Mouse (Mus musculus): Measurements from ENCODE around the gene 6030452D12Rik. TPM values are rescaled to one million over a fixed set of nuclear protein-coding genes. Genes with fewer than 3 reads are reported as not detected.
A peak's percentile ranks its signal among the peaks of the same experiment; 100 is the strongest.

6030452D12Rik gene
- polyA plus RNA-seq, 1 experiment from 2014 or later, result not detected

DNA sequence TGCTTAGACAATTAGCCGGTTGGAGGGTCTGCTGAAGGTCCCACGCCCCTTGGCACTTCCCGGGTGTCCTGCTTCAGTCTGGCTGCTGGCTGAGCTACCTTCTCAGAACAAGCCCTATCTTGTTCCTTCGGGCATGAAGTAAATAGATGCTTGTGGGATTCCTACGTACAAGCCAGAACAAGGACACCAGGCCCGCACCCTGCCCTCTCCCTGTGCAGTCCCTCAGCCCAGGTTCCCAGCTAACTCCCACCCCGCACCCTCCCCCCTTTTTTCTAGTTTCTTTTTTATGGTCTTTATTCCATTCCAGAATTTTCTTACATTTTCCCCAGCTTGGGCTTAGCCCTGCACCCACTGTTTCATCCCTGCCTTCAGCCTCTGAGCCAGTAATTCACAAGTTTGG, 20.3 kb downstream of the 6030452D12Rik start:
- ATAC-seq (replicated peaks; ENCODE audit: insufficient number of reproducible peaks, low FRiP score, low TSS enrichment, low read depth) (no peak), DNase-seq (ENCODE audit: low spot score) (no peak)
- no peaks in the 10 kb centered on the region for H3K36me3 ChIP-seq (replicated peaks; ENCODE audit: control insufficient read depth, insufficient read depth, low read depth, low read length)
- no peaks in the 10 kb centered on the region for H3K27me3 ChIP-seq (ENCODE audit: control insufficient read depth, insufficient read depth, low read length)
- H3K27ac ChIP-seq (replicated peaks; ENCODE audit: low read depth, low read length), result no peak overlapping the region
- 77% methylated on average over 7 of the region's 7 CpGs for WGBS
- no peak overlapping the region for H3K4me3 ChIP-seq (ENCODE audit: low read depth, low read length)
- no peak overlapping the region for H3K4me2 ChIP-seq (ENCODE audit: low read depth, low read length)
- H3K4me1 ChIP-seq (ENCODE audit: control insufficient read depth, insufficient read depth, low read length), result no peaks in the 10 kb centered on the region
- no peaks in the 10 kb centered on the region for H3K9me3 ChIP-seq (replicated peaks; ENCODE audit: control insufficient read depth, low read length)
- H3K9ac ChIP-seq (replicated peaks; ENCODE audit: low read length), result no peak overlapping the region

DNA sequence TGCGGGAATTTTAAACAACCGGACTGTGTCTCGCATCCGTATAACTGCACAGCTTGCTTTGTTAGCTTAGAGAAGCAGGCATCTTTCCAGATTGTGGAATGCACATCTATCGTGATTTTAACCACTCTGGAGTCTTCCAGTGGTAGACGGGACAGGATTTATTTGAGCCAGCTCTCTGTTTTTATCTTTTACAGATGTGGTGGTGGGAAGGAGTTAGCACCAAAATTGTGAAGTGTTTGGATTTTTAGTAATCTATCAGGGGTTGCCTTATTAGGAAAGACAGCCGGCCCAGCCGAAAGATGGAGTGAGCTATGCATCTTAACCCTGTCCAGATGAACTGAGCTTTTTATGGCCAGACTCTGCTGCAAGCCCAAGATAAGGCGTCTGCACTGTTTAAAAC, 21.5 kb downstream of the 6030452D12Rik start:
- Histone ChIP-seq H3K36me3 (replicated peaks; ENCODE audit: control insufficient read depth, insufficient read depth, low read depth, low read length) (no peaks in the 10 kb centered on the region), H3K4me2 (ENCODE audit: low read depth, low read length) (no peak overlapping the region), H3K4me1 (ENCODE audit: control insufficient read depth, insufficient read depth, low read length) (no peaks in the 10 kb centered on the region), H3K27ac (replicated peaks; ENCODE audit: low read depth, low read length) (no peak overlapping the region), H3K9me3 (replicated peaks; ENCODE audit: control insufficient read depth, low read length) (no peaks in the 10 kb centered on the region), H3K9ac (replicated peaks; ENCODE audit: low read length) (no peak overlapping the region), H3K27me3 (ENCODE audit: control insufficient read depth, insufficient read depth, low read length) (no peaks in the 10 kb centered on the region), H3K4me3 (ENCODE audit: low read depth, low read length) (no peak overlapping the region)
- no peak for DNase-seq (ENCODE audit: low spot score)
- 62% methylated on average over 9 of the region's 9 CpGs for WGBS
- no peak for ATAC-seq (replicated peaks; ENCODE audit: insufficient number of reproducible peaks, low FRiP score, low TSS enrichment, low read depth)

- 48% methylated on average over 6 of the region's 6 CpGs for WGBS
- no peaks in the 10 kb centered on the region for H3K4me1 ChIP-seq (ENCODE audit: control insufficient read depth, insufficient read depth, low read length)
- no peaks in the 10 kb centered on the region for H3K27me3 ChIP-seq (ENCODE audit: control insufficient read depth, insufficient read depth, low read length)
- H3K9ac ChIP-seq (replicated peaks; ENCODE audit: low read length), result no peak overlapping the region
- H3K4me3 ChIP-seq (ENCODE audit: low read depth, low read length), result no peak overlapping the region
- H3K4me2 ChIP-seq (ENCODE audit: low read depth, low read length), result no peak overlapping the region
- no peak overlapping the region for H3K27ac ChIP-seq (replicated peaks; ENCODE audit: low read depth, low read length)
- DNase-seq (ENCODE audit: low spot score) (no peak), ATAC-seq (replicated peaks; ENCODE audit: insufficient number of reproducible peaks, low FRiP score, low TSS enrichment, low read depth) (no peak)
- no peaks in the 10 kb centered on the region for H3K36me3 ChIP-seq (replicated peaks; ENCODE audit: control insufficient read depth, insufficient read depth, low read depth, low read length)
- H3K9me3 ChIP-seq (replicated peaks; ENCODE audit: control insufficient read depth, low read length), result no peaks in the 10 kb centered on the region
Measured at GRCm38 (mm10) chr8:106526725-106527124, 26.4 kb downstream of the 6030452D12Rik start.

GRCm38 (mm10) chr8:106527241-106528036, 27.1 kb downstream of the 6030452D12Rik start:
- no peak overlapping the region for H3K27ac ChIP-seq (replicated peaks; ENCODE audit: low read depth, low read length)
- no peak overlapping the region for H3K4me3 ChIP-seq (ENCODE audit: low read depth, low read length)
- DNase-seq (ENCODE audit: low spot score), result no peak
- H3K4me1 ChIP-seq (ENCODE audit: control insufficient read depth, insufficient read depth, low read length), result no peaks in the 10 kb centered on the region
- no peaks in the 10 kb centered on the region for H3K36me3 ChIP-seq (replicated peaks; ENCODE audit: control insufficient read depth, insufficient read depth, low read depth, low read length)
- no peak overlapping the region for H3K9ac ChIP-seq (replicated peaks; ENCODE audit: low read length)
- no peaks in the 10 kb centered on the region for H3K9me3 ChIP-seq (replicated peaks; ENCODE audit: control insufficient read depth, low read length)
- WGBS, result 85% methylated on average over 9 of the region's 9 CpGs
- ATAC-seq (replicated peaks; ENCODE audit: insufficient number of reproducible peaks, low FRiP score, low TSS enrichment, low read depth), result no peak
- H3K27me3 ChIP-seq (ENCODE audit: control insufficient read depth, insufficient read depth, low read length), result no peaks in the 10 kb centered on the region
- H3K4me2 ChIP-seq (ENCODE audit: low read depth, low read length), result no peak overlapping the region

DNA sequence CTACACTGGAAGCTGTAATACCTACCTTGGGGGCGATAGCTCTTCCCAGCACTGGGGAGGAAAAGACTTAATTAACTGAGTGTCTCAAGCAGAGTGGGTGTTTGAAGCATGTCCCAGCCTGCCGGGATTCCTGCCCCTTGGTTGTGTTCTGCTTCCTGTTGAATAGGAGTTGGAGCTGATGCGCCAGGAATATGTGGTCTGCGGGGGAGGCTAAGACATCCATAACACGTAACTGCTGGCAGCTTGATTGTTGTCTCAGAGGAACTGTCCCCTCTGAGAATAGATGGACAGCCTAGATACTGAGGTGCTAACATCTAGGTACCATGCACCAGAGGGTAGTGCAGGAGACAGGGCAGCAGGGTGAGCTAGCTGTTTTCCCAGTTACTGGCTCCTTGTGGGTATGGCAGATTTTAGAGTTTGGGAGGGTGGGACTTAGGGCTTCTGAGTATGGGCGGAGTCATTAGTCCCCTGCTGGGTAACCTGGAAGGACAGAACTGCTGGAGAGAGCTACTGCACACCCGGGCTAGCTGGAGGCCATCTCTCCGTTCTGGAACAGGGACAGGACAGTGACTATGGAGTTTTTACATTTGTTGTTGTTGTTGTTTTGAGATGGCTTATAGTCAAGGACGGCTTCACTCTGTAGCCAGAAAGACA, 28.4 kb downstream of the 6030452D12Rik start:
- Histone ChIP-seq H3K4me2 (ENCODE audit: low read depth, low read length) (no peak overlapping the region), H3K27ac (replicated peaks; ENCODE audit: low read depth, low read length) (no peak overlapping the region), H3K9ac (replicated peaks; ENCODE audit: low read length) (no peak overlapping the region), H3K27me3 (ENCODE audit: control insufficient read depth, insufficient read depth, low read length) (no peaks in the 10 kb centered on the region), H3K36me3 (replicated peaks; ENCODE audit: control insufficient read depth, insufficient read depth, low read depth, low read length) (no peaks in the 10 kb centered on the region), H3K4me1 (ENCODE audit: control insufficient read depth, insufficient read depth, low read length) (no peaks in the 10 kb centered on the region), H3K4me3 (ENCODE audit: low read depth, low read length) (no peak overlapping the region), H3K9me3 (replicated peaks; ENCODE audit: control insufficient read depth, low read length) (no peaks in the 10 kb centered on the region)
- WGBS, result 83% methylated on average over 9 of the region's 9 CpGs
- ATAC-seq (replicated peaks; ENCODE audit: insufficient number of reproducible peaks, low FRiP score, low TSS enrichment, low read depth) (no peak), DNase-seq (ENCODE audit: low spot score) (no peak)

DNA sequence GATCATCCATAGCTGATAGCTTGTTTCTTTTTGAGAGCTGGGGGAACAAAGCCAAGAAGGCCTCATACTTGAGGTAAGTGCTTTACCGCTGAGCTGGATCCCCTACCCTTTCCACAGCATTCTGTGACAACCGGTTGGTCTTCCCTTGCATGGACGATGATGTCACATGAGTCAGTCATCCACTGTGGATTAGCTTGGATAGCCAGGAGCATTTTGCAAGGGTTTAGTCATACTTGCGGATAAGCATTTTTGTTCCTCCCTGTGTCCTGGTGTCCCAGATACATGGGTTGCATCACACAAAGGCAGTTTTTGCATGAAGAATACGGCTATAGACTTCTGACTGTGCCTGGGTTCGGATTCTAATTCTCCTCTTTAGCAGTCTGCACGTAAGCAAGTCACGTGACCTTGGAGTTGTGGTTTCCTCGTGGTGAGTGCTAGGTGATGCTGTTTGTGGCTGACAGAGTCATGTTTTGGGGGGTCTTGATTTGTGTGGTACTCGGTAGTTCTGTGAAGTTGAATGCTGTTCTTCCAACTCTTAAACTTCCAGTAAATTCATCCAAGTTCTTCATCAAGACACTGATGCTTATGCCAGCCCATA, 29.7 kb downstream of the 6030452D12Rik start:
- no peaks in the 10 kb centered on the region for H3K9me3 ChIP-seq (replicated peaks; ENCODE audit: control insufficient read depth, low read length)
- no peak overlapping the region for H3K9ac ChIP-seq (replicated peaks; ENCODE audit: low read length)
- H3K27me3 ChIP-seq (ENCODE audit: control insufficient read depth, insufficient read depth, low read length), result no peaks in the 10 kb centered on the region
- no peaks in the 10 kb centered on the region for H3K4me1 ChIP-seq (ENCODE audit: control insufficient read depth, insufficient read depth, low read length)
- H3K4me2 ChIP-seq (ENCODE audit: low read depth, low read length), result no peak overlapping the region
- H3K36me3 ChIP-seq (replicated peaks; ENCODE audit: control insufficient read depth, insufficient read depth, low read depth, low read length), result no peaks in the 10 kb centered on the region
- no peak overlapping the region for H3K27ac ChIP-seq (replicated peaks; ENCODE audit: low read depth, low read length)
- 94% methylated on average over 10 of the region's 10 CpGs for WGBS
- no peak overlapping the region for H3K4me3 ChIP-seq (ENCODE audit: low read depth, low read length)
- DNase-seq (ENCODE audit: low spot score) (no peak), ATAC-seq (replicated peaks; ENCODE audit: insufficient number of reproducible peaks, low FRiP score, low TSS enrichment, low read depth) (no peak)

DNA sequence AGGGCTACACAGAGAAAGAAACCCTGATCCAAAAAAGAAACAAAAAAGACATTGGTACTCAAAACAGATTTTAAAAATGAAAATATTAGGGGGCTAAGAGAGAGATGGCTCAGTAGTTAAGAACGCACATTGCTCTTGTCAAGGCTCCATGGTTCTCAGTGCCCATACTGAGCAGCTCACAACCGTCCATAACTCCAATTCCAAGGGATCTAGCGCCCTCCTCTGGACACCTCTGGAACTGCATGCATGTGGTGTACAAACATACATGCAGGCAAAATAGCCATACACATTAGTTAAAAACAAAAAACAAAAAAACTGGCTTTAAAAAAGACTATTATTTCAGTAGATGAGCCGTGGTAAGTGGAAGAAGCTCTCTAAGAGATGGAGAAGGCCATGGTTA, 30.2 kb downstream of the 6030452D12Rik start:
- H3K9me3 ChIP-seq (replicated peaks; ENCODE audit: control insufficient read depth, low read length), result no peaks in the 10 kb centered on the region
- 75% methylated on average over 4 of the region's 4 CpGs for WGBS
- H3K9ac ChIP-seq (replicated peaks; ENCODE audit: low read length), result no peak overlapping the region
- no peaks in the 10 kb centered on the region for H3K27me3 ChIP-seq (ENCODE audit: control insufficient read depth, insufficient read depth, low read length)
- H3K27ac ChIP-seq (replicated peaks; ENCODE audit: low read depth, low read length), result no peak overlapping the region
- no peaks in the 10 kb centered on the region for H3K36me3 ChIP-seq (replicated peaks; ENCODE audit: control insufficient read depth, insufficient read depth, low read depth, low read length)
- no peak overlapping the region for H3K4me3 ChIP-seq (ENCODE audit: low read depth, low read length)
- ATAC-seq (replicated peaks; ENCODE audit: insufficient number of reproducible peaks, low FRiP score, low TSS enrichment, low read depth) (no peak), DNase-seq (ENCODE audit: low spot score) (peak; percentile 29)
- H3K4me1 ChIP-seq (ENCODE audit: control insufficient read depth, insufficient read depth, low read length), result no peaks in the 10 kb centered on the region
- H3K4me2 ChIP-seq (ENCODE audit: low read depth, low read length), result no peak overlapping the region

DNA sequence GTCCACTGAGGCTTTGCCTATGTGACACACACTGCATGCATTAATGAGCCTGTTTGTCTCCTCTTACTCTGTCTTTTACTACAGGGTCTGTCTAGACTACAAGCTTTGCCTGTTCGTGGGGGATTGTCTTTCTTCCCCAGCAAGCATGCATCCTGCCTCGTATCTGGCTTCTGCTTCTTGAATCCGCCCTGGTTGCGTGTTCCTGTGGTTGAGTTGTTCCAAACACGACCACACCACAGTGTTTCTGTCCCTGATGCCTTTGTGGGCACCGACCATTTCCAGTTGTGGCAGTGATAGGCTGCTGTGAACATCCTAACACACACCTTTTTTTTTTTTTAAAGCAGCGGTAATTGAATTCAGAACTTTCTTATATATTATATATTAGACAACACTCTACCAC, 33.4 kb downstream of the 6030452D12Rik start:
- Histone ChIP-seq H3K9me3 (replicated peaks; ENCODE audit: control insufficient read depth, low read length) (no peaks in the 10 kb centered on the region), H3K4me3 (ENCODE audit: low read depth, low read length) (no peak overlapping the region), H3K4me2 (ENCODE audit: low read depth, low read length) (no peak overlapping the region), H3K27ac (replicated peaks; ENCODE audit: low read depth, low read length) (no peak overlapping the region), H3K9ac (replicated peaks; ENCODE audit: low read length) (no peak overlapping the region), H3K4me1 (ENCODE audit: control insufficient read depth, insufficient read depth, low read length) (no peaks in the 10 kb centered on the region), H3K36me3 (replicated peaks; ENCODE audit: control insufficient read depth, insufficient read depth, low read depth, low read length) (no peaks in the 10 kb centered on the region), H3K27me3 (ENCODE audit: control insufficient read depth, insufficient read depth, low read length) (no peaks in the 10 kb centered on the region)
- 82% methylated on average over 7 of the region's 7 CpGs for WGBS
- DNase-seq (ENCODE audit: low spot score) (no peak), ATAC-seq (replicated peaks; ENCODE audit: insufficient number of reproducible peaks, low FRiP score, low TSS enrichment, low read depth) (no peak)

Data from embryonic facial prominence, embryonic 11.5 days (tissue).